9 mouse cellular contexts compared by ENCODE assay signal in genomic region chr2:68381205-68381604, GRCm38 (mm10).
DNase-seq lines count a peak whose midpoint lies in the region; ATAC-seq lines count a peak whose summit lies in the region.
"Had no signal": no experiment of that assay in that cellular context is flagged by ENCODE, and none has a peak within 500 bp of the region (broad histone marks: within the 10 kb centered on the region; RNA-seq: fewer than 3 reads in every experiment).

No protein-coding gene starts in this region.

- DNase-seq in frontal cortex, adult 2 months (ENCODE audit: extremely low spot score in 1 of 2, low spot score in 1 of 2): no peak
- DNase-seq in liver: no peak
- peak; percentile 39 for DNase-seq in brain, adult 2 months (ENCODE audit: low read depth, low spot score)
- no peak for DNase-seq in left cerebral cortex, adult 18-20 months (ENCODE audit: low spot score in 2 of 2)
- DNase-seq in lung, adult 18-20 months: no peak
- DNase-seq: gastrocnemius, postnatal 36 days had no signal

- no peak overlapping the region for H3K9ac ChIP-seq in liver, embryonic 16.5 days (ENCODE audit: low read depth, low read length)
- H3K9ac ChIP-seq in stomach, embryonic 16.5 days (ENCODE audit: low read length): no peak overlapping the region

- peaks cover 9% of the 10 kb centered on the region for H3K4me1 ChIP-seq in liver, embryonic 16.5 days (ENCODE audit: control insufficient read depth, low read depth, low read length)
- peaks cover 31% of the 10 kb centered on the region for H3K4me1 ChIP-seq in stomach, embryonic 16.5 days (ENCODE audit: control insufficient read depth, insufficient read depth, low read length)

- no peaks in the 10 kb centered on the region for H3K27me3 ChIP-seq in liver, embryonic 16.5 days (ENCODE audit: control insufficient read depth, insufficient read depth, low read depth, low read length)
- no peaks in the 10 kb centered on the region for H3K27me3 ChIP-seq in stomach, embryonic 16.5 days (ENCODE audit: control insufficient read depth, insufficient read depth, low read length)

- 21% methylated on average over 6 of the region's 6 CpGs for WGBS in liver, embryonic 16.5 days (ENCODE audit: insufficient replicate concordance)
- WGBS in stomach, embryonic 16.5 days: 22% methylated on average over 6 of the region's 6 CpGs

- no peak overlapping the region for H3K4me2 ChIP-seq in liver, embryonic 16.5 days (ENCODE audit: low read depth, low read length)
- H3K4me2 ChIP-seq in stomach, embryonic 16.5 days (ENCODE audit: low read depth, low read length): no peak overlapping the region

- peak; percentile 32; the same call in 1 of the 2 replicates for ATAC-seq in frontal cortex, adult (ENCODE audit: low TSS enrichment)
- peak; percentile 22; the same call in 1 of the 2 replicates for ATAC-seq in liver, embryonic 16.5 days (ENCODE audit: low read depth)
- no peak for ATAC-seq in stomach, embryonic 16.5 days (ENCODE audit: insufficient read depth, low FRiP score)

- no peaks in the 10 kb centered on the region for H3K9me3 ChIP-seq in liver, embryonic 16.5 days (replicated peaks; ENCODE audit: control insufficient read depth, low read length)
- H3K9me3 ChIP-seq in stomach, embryonic 16.5 days (replicated peaks; ENCODE audit: control insufficient read depth, low read length): no peaks in the 10 kb centered on the region

- no peak overlapping the region for H3K27ac ChIP-seq in liver, embryonic 16.5 days (ENCODE audit: low read length)
- H3K27ac ChIP-seq in stomach, embryonic 16.5 days (ENCODE audit: low read length): peak overlapping the region; percentile 53; the same call in 1 of the 2 replicates

- H3K36me3 ChIP-seq in liver, embryonic 16.5 days (ENCODE audit: control insufficient read depth, insufficient read depth): no peaks in the 10 kb centered on the region
- no peaks in the 10 kb centered on the region for H3K36me3 ChIP-seq in stomach, embryonic 16.5 days (ENCODE audit: control insufficient read depth, insufficient read depth, low read length)

- no peak overlapping the region for H3K4me3 ChIP-seq in liver, embryonic 16.5 days (ENCODE audit: low read depth, low read length)
- no peak overlapping the region for H3K4me3 ChIP-seq in stomach, embryonic 16.5 days (replicated peaks; ENCODE audit: low read length)
